14 mouse cellular contexts compared by ENCODE assay signal in the genomic region with DNA sequence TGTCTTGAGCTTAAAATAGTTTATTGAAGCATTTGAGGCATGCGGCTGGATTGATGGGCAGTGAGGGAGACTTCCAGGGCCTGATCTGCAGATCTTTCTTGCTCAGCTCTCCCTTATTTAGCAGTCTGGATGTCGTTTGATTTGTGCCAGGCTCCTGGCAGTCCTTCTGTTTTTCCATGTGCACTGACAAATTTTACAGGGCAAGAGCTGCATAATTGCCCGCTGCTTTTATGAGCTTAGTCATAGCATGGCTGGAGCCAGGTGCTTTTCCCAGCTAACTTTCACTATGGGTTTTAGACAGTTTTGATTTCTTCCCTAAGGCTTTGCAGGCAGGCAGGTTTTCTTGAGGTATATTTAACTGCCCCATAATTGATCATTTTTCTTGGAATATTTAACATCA.
A peak's percentile ranks its signal among the peaks of the same experiment; 100 is the strongest.
DNase-seq lines count a peak whose midpoint lies in the region; ATAC-seq lines count a peak whose summit lies in the region.
"Had no signal": no experiment of that assay in that cellular context is flagged by ENCODE, and none has a peak within 500 bp of the region (broad histone marks: within the 10 kb centered on the region; RNA-seq: fewer than 3 reads in every experiment).

No protein-coding gene starts in this region.

- no peak overlapping the region for H3K4me3 ChIP-seq in heart, embryonic 13.5 days
- H3K4me3 ChIP-seq in limb, embryonic 13.5 days = no peak overlapping the region
- H3K4me3 ChIP-seq: hindbrain, embryonic 13.5 days had no signal

- no peak overlapping the region for H3K4me2 ChIP-seq in heart, embryonic 13.5 days
- no peak overlapping the region for H3K4me2 ChIP-seq in limb, embryonic 13.5 days (replicated peaks)
- H3K4me2 ChIP-seq: hindbrain, embryonic 13.5 days had no signal

- 24% methylated on average over 3 of the region's 3 CpGs for WGBS in heart, embryonic 13.5 days
- 10% methylated on average over 3 of the region's 3 CpGs for whole genome bisulfite sequencing in limb, embryonic 13.5 days

- ATAC-seq in heart, embryonic 13.5 days (ENCODE audit: extremely low read depth, insufficient number of reproducible peaks, low FRiP score, low TSS enrichment) = no peak
- ATAC-seq in limb, embryonic 13.5 days (ENCODE audit: low FRiP score, low read depth) = peak; percentile 82
- ATAC-seq: liver, postnatal 0 days had no signal

- no peaks in the 10 kb centered on the region for H3K27me3 ChIP-seq in heart, embryonic 13.5 days (replicated peaks)
- H3K27me3 ChIP-seq in limb, embryonic 13.5 days = no peaks in the 10 kb centered on the region
- H3K27me3 ChIP-seq: hindbrain, embryonic 13.5 days had no signal

- no peak overlapping the region for H3K9ac ChIP-seq in heart, embryonic 13.5 days
- no peak overlapping the region for H3K9ac ChIP-seq in limb, embryonic 13.5 days
- H3K9ac ChIP-seq: hindbrain, embryonic 13.5 days; liver, postnatal 0 days had no signal

- DNase-seq in adrenal gland, adult 2 months = peak; percentile 10
- no peak for DNase-seq in adrenal gland, postnatal 25 days
- DNase-seq in heart, adult 9 months (ENCODE audit: low spot score in 2 of 2) = no peak
- peak; percentile 54 for DNase-seq in fibroblast of lung, adult 2 months (ENCODE audit: low read depth)
- no peak for DNase-seq in kidney, adult 9 months
- no peak for DNase-seq in gastrocnemius, postnatal 4 days (ENCODE audit: low spot score in 2 of 2)
- DNase-seq: gastrocnemius, postnatal 10 days; kidney, adult 11 months; liver, postnatal 0 days; spleen, adult 18-20 months had no signal

- H3K36me3 ChIP-seq in heart, embryonic 13.5 days = no peaks in the 10 kb centered on the region
- H3K36me3 ChIP-seq in limb, embryonic 13.5 days = no peaks in the 10 kb centered on the region
- H3K36me3 ChIP-seq: hindbrain, embryonic 13.5 days had no signal

- H3K27ac ChIP-seq in heart, embryonic 13.5 days (replicated peaks) = peak overlapping the region; percentile 8
- peak overlapping the region; percentile 65; the same call in 1 of the 2 replicates for H3K27ac ChIP-seq in limb, embryonic 13.5 days
- H3K27ac ChIP-seq: hindbrain, embryonic 13.5 days; macrophage had no signal

- H3K4me1 ChIP-seq in heart, embryonic 13.5 days = peaks cover 11% of the 10 kb centered on the region
- peaks cover 24% of the 10 kb centered on the region for H3K4me1 ChIP-seq in limb, embryonic 13.5 days
- H3K4me1 ChIP-seq: hindbrain, embryonic 13.5 days had no signal

- H3K9me3 ChIP-seq in heart, embryonic 13.5 days = no peaks in the 10 kb centered on the region
- no peaks in the 10 kb centered on the region for H3K9me3 ChIP-seq in limb, embryonic 13.5 days
- H3K9me3 ChIP-seq: hindbrain, embryonic 13.5 days had no signal

Comparison
In these comparisons a context has a peak if more than half of its experiments do, and no peak if none do; other contexts are left out.
1. DNase-seq: peak in adrenal gland, adult 2 months (single experiment) and fibroblast of lung, adult 2 months (single experiment); none in adrenal gland, postnatal 25 days (single experiment), heart, adult 9 months (0 of 2), kidney, adult 9 months (single experiment) and gastrocnemius, postnatal 4 days (0 of 2).